Mouse (Mus musculus) cerebellum, adult 9-10 months (tissue): ENCODE measurements around the gene Bloc1s3.
"Not testable (repeated sequence)": the region's sequence is repeated elsewhere in the genome, so short reads cannot be mapped to it uniquely, and the experiment has no call there.

Experiments used
- DNase-seq: peaks from one replicate; pipeline ENCODE4 v3.0.0; 2022

Gene Bloc1s3

GRCm38 (mm10) chr7:19512353-19512752 lies 4.2 kb upstream of the Bloc1s3 start:
- no peak for DNase-seq

GRCm38 (mm10) chr7:19511934-19512333 lies 3.8 kb upstream of the Bloc1s3 start:
- not testable (repeated sequence) for DNase-seq

- DNase-seq = no peak
These were observed 1.6 kb upstream of the Bloc1s3 start for GRCm38 (mm10) chr7:19509786-19510185.

- DNase-seq = no peak
These were observed 879 bp upstream of the Bloc1s3 start for GRCm38 (mm10) chr7:19508924-19509568.

GRCm38 (mm10) chr7:19507612-19507981 lies 570 bp downstream of the Bloc1s3 start:
- no peak for DNase-seq

- no peak for DNase-seq
These were observed 1.1 kb downstream of the Bloc1s3 start for GRCm38 (mm10) chr7:19506969-19507611.

- no peak for DNase-seq
These were observed 1.8 kb downstream of the Bloc1s3 start for GRCm38 (mm10) chr7:19506326-19506725.

GRCm38 (mm10) chr7:19503481-19504068 lies 4.6 kb downstream of the Bloc1s3 start:
- DNase-seq = peak; percentile 70

- no peak for DNase-seq
These were observed 6.5 kb downstream of the Bloc1s3 start for GRCm38 (mm10) chr7:19501658-19502057.

GRCm38 (mm10) chr7:19500420-19501363 lies 7.5 kb downstream of the Bloc1s3 start:
- DNase-seq = no peak

GRCm38 (mm10) chr7:19498326-19498725 lies 9.8 kb downstream of the Bloc1s3 start:
- DNase-seq = no peak

GRCm38 (mm10) chr7:19496214-19496555 lies 12.0 kb downstream of the Bloc1s3 start:
- DNase-seq = no peak

GRCm38 (mm10) chr7:19495521-19496213 lies 12.5 kb downstream of the Bloc1s3 start:
- DNase-seq = no peak

- DNase-seq = no peak
These were observed 13.3 kb downstream of the Bloc1s3 start for GRCm38 (mm10) chr7:19494751-19495474.

- no peak for DNase-seq
These were observed 16.4 kb downstream of the Bloc1s3 start for GRCm38 (mm10) chr7:19491731-19492130.

GRCm38 (mm10) chr7:19489525-19489924 lies 18.6 kb downstream of the Bloc1s3 start:
- DNase-seq = no peak

- no peak for DNase-seq
These were observed 21.6 kb downstream of the Bloc1s3 start for GRCm38 (mm10) chr7:19486549-19486948.

GRCm38 (mm10) chr7:19485488-19485887 lies 22.7 kb downstream of the Bloc1s3 start:
- no peak for DNase-seq

GRCm38 (mm10) chr7:19483281-19483680 lies 24.9 kb downstream of the Bloc1s3 start:
- DNase-seq = no peak

- no peak for DNase-seq
These were observed 30.4 kb downstream of the Bloc1s3 start for GRCm38 (mm10) chr7:19477624-19478384.

- no peak for DNase-seq
These were observed 31.1 kb downstream of the Bloc1s3 start for GRCm38 (mm10) chr7:19477084-19477483.
